8 mouse cellular contexts compared by ENCODE assay signal in the genomic region with DNA sequence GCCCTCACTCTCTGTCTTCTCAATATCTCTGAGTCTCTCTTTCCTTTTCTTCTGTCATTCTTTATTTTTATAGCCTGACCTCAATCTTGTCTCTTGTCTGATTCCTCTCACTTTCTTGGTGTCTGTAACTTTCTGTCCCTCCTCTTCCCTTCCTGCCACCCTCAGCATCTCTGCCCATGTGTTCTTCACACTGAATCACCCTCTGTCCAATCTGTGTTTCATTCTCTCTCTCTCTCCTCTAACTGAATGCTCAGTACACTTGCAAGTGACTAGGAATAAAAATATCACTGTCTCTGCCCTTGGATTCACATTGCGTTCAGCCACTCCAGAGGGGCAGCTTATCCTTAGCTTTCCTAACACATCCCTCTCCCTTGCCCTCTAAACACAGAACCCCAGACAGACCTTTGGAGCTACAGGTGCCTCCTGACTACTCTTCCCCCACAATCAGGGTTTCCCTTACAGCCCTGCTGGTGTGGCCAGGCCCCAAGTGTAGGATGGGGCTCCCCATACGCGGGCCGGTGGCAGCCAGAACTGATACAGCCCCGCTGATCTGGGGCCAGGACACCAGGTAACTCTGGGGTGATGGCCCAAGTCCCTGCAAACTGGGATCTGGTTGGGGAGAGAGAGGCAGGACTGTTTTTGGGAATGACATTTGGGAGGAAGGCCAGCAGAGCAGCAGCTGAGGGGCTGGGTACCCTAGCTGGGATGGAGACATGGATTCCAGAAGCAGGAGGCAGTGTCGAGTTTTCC. TPM values are rescaled to one million over a fixed set of nuclear protein-coding genes. Genes with fewer than 3 reads are reported as not detected.
DNase-seq lines count a peak whose midpoint lies in the region; ATAC-seq and TF ChIP-seq lines count a peak whose summit lies in the region.
"Had no signal": no experiment of that assay in that cellular context is flagged by ENCODE, and none has a peak within 500 bp of the region (broad histone marks: within the 10 kb centered on the region; RNA-seq: fewer than 3 reads in every experiment).

No protein-coding gene starts in this region.

- peak overlapping the region; percentile 91 for H3K4me3 ChIP-seq in C2C12 (ENCODE audit: insufficient read depth, poor library complexity, severe bottlenecking)
- H3K4me3 ChIP-seq in E14TG2a.4 (replicated peaks; ENCODE audit: low read length), result peak overlapping the region; percentile 92; the same call in 1 of the 2 replicates
- peak overlapping the region; percentile 92 for H3K4me3 ChIP-seq in heart, postnatal 0 days (ENCODE audit: low read depth, low read length)
- H3K4me3 ChIP-seq in liver, embryonic 15.5 days (replicated peaks), result 0 out of 2 replicates have a peak overlapping the region, but pooled peaks have one; percentile 4

- peaks cover 42% of the 10 kb centered on the region for H3K79me2 ChIP-seq in C2C12 (ENCODE audit: control insufficient read depth, insufficient read depth)

- H3K36me3 ChIP-seq in C2C12 (ENCODE audit: control insufficient read depth, insufficient read depth) (peaks cover 32% of the 10 kb centered on the region), E14TG2a.4 (ENCODE audit: insufficient read depth, low read length) (peaks cover 49% of the 10 kb centered on the region)
- peaks cover 38% of the 10 kb centered on the region for H3K36me3 ChIP-seq in heart, postnatal 0 days (replicated peaks; ENCODE audit: control insufficient read depth, insufficient read depth, low read length)
- H3K36me3 ChIP-seq in liver, embryonic 15.5 days (replicated peaks), result peaks cover 26% of the 10 kb centered on the region

- no peaks in the 10 kb centered on the region for H3K27me3 ChIP-seq in C2C12 (ENCODE audit: control insufficient read depth, insufficient read depth, insufficient read length)
- no peaks in the 10 kb centered on the region for H3K27me3 ChIP-seq in E14TG2a.4 (ENCODE audit: insufficient read depth, low read length)
- no peaks in the 10 kb centered on the region for H3K27me3 ChIP-seq in heart, postnatal 0 days (ENCODE audit: control insufficient read depth, insufficient read depth, low read length)
- H3K27me3 ChIP-seq in liver, embryonic 15.5 days, result peaks cover 41% of the 10 kb centered on the region

- H3K9ac ChIP-seq in heart, postnatal 0 days (replicated peaks; ENCODE audit: low read depth, low read length), result peak overlapping the region; percentile 92
- H3K9ac ChIP-seq in liver, embryonic 15.5 days, result no peak overlapping the region

- TF ChIP-seq EP300 in heart, postnatal 0 days (IDR thresholded peaks at IDR 0.05; ENCODE audit: low read depth), result no peak; the same call in 1 of the 2 replicates

- no peaks in the 10 kb centered on the region for H3K9me3 ChIP-seq in E14TG2a.4 (ENCODE audit: low read length)
- H3K9me3 ChIP-seq in heart, postnatal 0 days (replicated peaks; ENCODE audit: control insufficient read depth, low read length), result no peaks in the 10 kb centered on the region
- no peaks in the 10 kb centered on the region for H3K9me3 ChIP-seq in liver, embryonic 15.5 days (replicated peaks)

- TF ChIP-seq CTCF in C2C12 (IDR thresholded peaks at IDR 0.05; ENCODE audit: control insufficient read depth, insufficient read depth, insufficient read length) (no peak), E14TG2a.4 (conservative IDR thresholded peaks at IDR 0.05; ENCODE audit: low read length) (no peak)
- TF ChIP-seq CTCF in heart, postnatal 0 days (IDR thresholded peaks at IDR 0.05; ENCODE audit: low read depth), result no peak

- peak; percentile 54 for DNase-seq in heart, postnatal 0 days (ENCODE audit: low spot score)
- no peak for DNase-seq in right cerebral cortex, postnatal 4 days
- no peak for DNase-seq in ovary, adult 18-20 months (ENCODE audit: low spot score)
- DNase-seq in cerebellum, postnatal 14 days, result no peak
- DNase-seq: right cerebral cortex, postnatal 14 days had no signal

- peak overlapping the region; percentile 37 for H3ac ChIP-seq in C2C12 (ENCODE audit: control insufficient read depth, insufficient read length, low read depth)

- 34% methylated on average over 6 of the region's 6 CpGs for WGBS in heart, postnatal 0 days
- WGBS in liver, embryonic 15.5 days (ENCODE audit: insufficient replicate concordance), result 66% methylated on average over 6 of the region's 6 CpGs

- H3K27ac ChIP-seq in heart, postnatal 0 days (ENCODE audit: low read depth), result peak overlapping the region; percentile 97
- 0 out of 2 replicates have a peak overlapping the region, but pooled peaks have one; percentile 20 for H3K27ac ChIP-seq in liver, embryonic 15.5 days (replicated peaks)

- no peak for ATAC-seq in heart, postnatal 0 days (ENCODE audit: insufficient read depth, low read depth)
- no peak for ATAC-seq in liver, embryonic 15.5 days (ENCODE audit: insufficient read depth)

- H3K4me2 ChIP-seq in heart, postnatal 0 days (ENCODE audit: low read depth, low read length), result peak overlapping the region; percentile 87
- peak overlapping the region; percentile 95 for H3K4me2 ChIP-seq in liver, embryonic 15.5 days

- H3K4me1 ChIP-seq in E14TG2a.4 (replicated peaks; ENCODE audit: low read depth, low read length), result peaks cover 52% of the 10 kb centered on the region
- H3K4me1 ChIP-seq in heart, postnatal 0 days (ENCODE audit: control insufficient read depth, insufficient read depth), result peaks cover 19% of the 10 kb centered on the region; the same call in 1 of the 2 replicates
- H3K4me1 ChIP-seq in liver, embryonic 15.5 days (replicated peaks), result peaks cover 34% of the 10 kb centered on the region

- H3K79me3 ChIP-seq in C2C12 (ENCODE audit: low read depth), result peaks cover 22% of the 10 kb centered on the region

TF ChIP-seq in C2C12, 6 proteins besides CTCF, POLR2A, EP300 and RAD21:
- no peak for TF ChIP-seq USF1 (IDR thresholded peaks at IDR 0.05; ENCODE audit: low read depth)
- no peak for TF ChIP-seq MAX (IDR thresholded peaks at IDR 0.05)
- no peak for TF ChIP-seq MYOG (IDR thresholded peaks at IDR 0.05; ENCODE audit: control insufficient read depth, extremely low read depth, insufficient read length)
- no peak for TF ChIP-seq CEBPB (IDR thresholded peaks at IDR 0.05; ENCODE audit: low read depth)
- TF ChIP-seq FOSL1 (IDR thresholded peaks at IDR 0.05; ENCODE audit: insufficient read depth, low read length, poor library complexity, severe bottlenecking), result no peak
- no peak for TF ChIP-seq MYOD1 (IDR thresholded peaks at IDR 0.05; ENCODE audit: control insufficient read depth, insufficient read length, low read depth)

RNA-seq across cellular contexts. Expression of gene Kif1c, which starts 1.8 kb away (rescaled TPM):
- polyA plus RNA-seq in C2C12 (2012; fragmentation: generic; extraction: Trizol), result 99.8 TPM
- total RNA-seq in heart, postnatal 0 days (2014; rRNA removed; ENCODE audit: low replicate concordance), result 92.9 and 110 TPM in 2 replicates
- polyA plus RNA-seq in heart, postnatal 0 days (2015; fragmentation: Nextera tagmentation; extraction: Ambion mirVana), result 6.3 and 6.4 TPM in 2 replicates
- 0.79 and 0.85 TPM in 2 replicates for polyA plus RNA-seq in liver, embryonic 15.5 days (2015; fragmentation: Nextera tagmentation; extraction: Ambion mirVana)

RNA-seq across cellular contexts. Expression of gene Inca1, which starts 2.2 kb away (rescaled TPM):
- 0.42 TPM for polyA plus RNA-seq in C2C12 (2012; fragmentation: generic; extraction: Trizol)
- total RNA-seq in heart, postnatal 0 days (2014; rRNA removed; ENCODE audit: low replicate concordance), result 0.23 and 1.9 TPM in 2 replicates
- polyA plus RNA-seq in heart, postnatal 0 days (2015; fragmentation: Nextera tagmentation; extraction: Ambion mirVana), result 3.9 and 4.0 TPM in 2 replicates
- polyA plus RNA-seq in liver, embryonic 15.5 days (2015; fragmentation: Nextera tagmentation; extraction: Ambion mirVana), result 1.3 and 1.6 TPM in 2 replicates

RNA-seq across cellular contexts. Expression of gene Camta2, which starts 14.3 kb away (rescaled TPM):
- 9.0 TPM for polyA plus RNA-seq in C2C12 (2012; fragmentation: generic; extraction: Trizol)
- total RNA-seq in heart, postnatal 0 days (2014; rRNA removed; ENCODE audit: low replicate concordance), result 8.7 and 9.5 TPM in 2 replicates
- polyA plus RNA-seq in heart, postnatal 0 days (2015; fragmentation: Nextera tagmentation; extraction: Ambion mirVana), result 10.5 and 10.7 TPM in 2 replicates
- 3.3 and 3.4 TPM in 2 replicates for polyA plus RNA-seq in liver, embryonic 15.5 days (2015; fragmentation: Nextera tagmentation; extraction: Ambion mirVana)

RNA-seq across cellular contexts. Expression of gene Spag7, which starts 32.9 kb away (rescaled TPM):
- polyA plus RNA-seq in C2C12 (2012; fragmentation: generic; extraction: Trizol), result 75.4 TPM
- 42.0 and 53.9 TPM in 2 replicates for total RNA-seq in heart, postnatal 0 days (2014; rRNA removed; ENCODE audit: low replicate concordance)
- polyA plus RNA-seq in heart, postnatal 0 days (2015; fragmentation: Nextera tagmentation; extraction: Ambion mirVana), result 154 and 175 TPM in 2 replicates
- 55.1 and 59.5 TPM in 2 replicates for polyA plus RNA-seq in liver, embryonic 15.5 days (2015; fragmentation: Nextera tagmentation; extraction: Ambion mirVana)

RNA-seq across cellular contexts. Expression of gene Eno3, which starts 45.2 kb away (rescaled TPM):
- 1,151 TPM for polyA plus RNA-seq in C2C12 (2012; fragmentation: generic; extraction: Trizol)
- total RNA-seq in heart, postnatal 0 days (2014; rRNA removed; ENCODE audit: low replicate concordance), result 1,315 and 1,376 TPM in 2 replicates
- polyA plus RNA-seq in heart, postnatal 0 days (2015; fragmentation: Nextera tagmentation; extraction: Ambion mirVana), result 1,204 and 1,224 TPM in 2 replicates
- 10.8 and 18.2 TPM in 2 replicates for polyA plus RNA-seq in liver, embryonic 15.5 days (2015; fragmentation: Nextera tagmentation; extraction: Ambion mirVana)

Comparison
In these comparisons a context has a peak if more than half of its experiments do, and no peak if none do; other contexts are left out.
1. H3K4me3 ChIP-seq: peak in every context shown above with its lines; median percentile 92 in E14TG2a.4; 92 in heart, postnatal 0 days; 91 in C2C12; 4 in liver, embryonic 15.5 days.
2. RNA of gene Kif1c, which starts 1.8 kb away (polyA plus RNA-seq): 99.8 TPM in C2C12 (single experiment); 6.3 to 6.4 TPM in heart, postnatal 0 days and 0.79 to 0.85 TPM in liver, embryonic 15.5 days; every median in the first group is over 10 times any median in the second.